Mouse (Mus musculus) kidney, adult 2 months (tissue): ENCODE data around the gene Capn10.

Experiments
- CTCF ChIP-seq: fragments of 200-500 bp; conservative IDR thresholded peaks from 2 replicates; pipeline ENCODE4 v1.5.1; 2011; ENCODE audit warnings: low read depth, mild to moderate bottlenecking, control low read depth, low read length, moderate library complexity, mixed read lengths; ENCODE audit not compliant: insufficient read depth, insufficient read length
- POLR2A ChIP-seq: fragments of 200-500 bp; IDR thresholded peaks from one replicate; pipeline ENCODE4 v1.6.1; 2011; ENCODE audit warnings: low read depth, low read length, control low read depth

- no peak for TF ChIP-seq CTCF
- no peak for TF ChIP-seq POLR2A
Measured at GRCm38 (mm10) chr1:92953641-92954040, 19.5 kb downstream of the Capn10 start.
